Mouse (Mus musculus) G1E (cell line): Measurements from ENCODE around the gene Olfr1024.

ENCODE experiments used
- CTCF ChIP-seq: IDR thresholded peaks from 2 replicates; pipeline ENCODE4 v1.5.1; 2012; ENCODE audit warnings: low read depth, low read length, inconsistent platforms, mixed read lengths
- POLR2AphosphoS5 ChIP-seq: IDR thresholded peaks from 2 replicates; pipeline ENCODE4 v1.6.1; 2012; ENCODE audit warnings: low read depth, low read length, inconsistent platforms; ENCODE audit not compliant: insufficient replicate concordance
- TAL1 ChIP-seq: conservative IDR thresholded peaks from 2 replicates; pipeline ENCODE4 v1.6.1; 2012; ENCODE audit warnings: low read depth, low read length, inconsistent platforms, mixed read lengths

GRCm38 (mm10) chr2:85914893-85915292, 10.0 kb upstream of the Olfr1024 start, which contains the start of gene Olfr1025-ps1:
- TF ChIP-seq CTCF (no peak), POLR2AphosphoS5 (no peak), TAL1 (no peak)
